Mouse (Mus musculus) embryonic facial prominence, embryonic 10.5 days (tissue): ENCODE results near the gene Dedd2. TPM values are rescaled to one million over a fixed set of nuclear protein-coding genes. Genes with fewer than 3 reads are reported as not detected.

ENCODE experiments used
- DNase-seq: peaks from one replicate; pipeline ENCODE4 v3.0.0-alpha.2; 2017; ENCODE audit warnings: low spot score
- H3K27ac ChIP-seq: fragments of 300-500 bp; sonication (generic); replicated peaks from 2 replicates; pipeline ENCODE4 v1.5.1; 2016; ENCODE audit warnings: mild to moderate bottlenecking
- H3K27me3 ChIP-seq: fragments of 300-500 bp; sonication (generic); replicated peaks from 2 replicates; pipeline ENCODE4 v1.6.1; 2016; ENCODE audit warnings: low read depth, mild to moderate bottlenecking; ENCODE audit not compliant: poor library complexity, severe bottlenecking
- H3K36me3 ChIP-seq: fragments of 300-500 bp; sonication (generic); replicated peaks from 2 replicates; pipeline ENCODE4 v1.6.1; 2016; ENCODE audit warnings: mild to moderate bottlenecking, moderate library complexity
- H3K4me1 ChIP-seq: fragments of 300-500 bp; sonication (generic); 2 replicates; pipeline ENCODE4 v1.6.1; 2016
- H3K4me3 ChIP-seq: fragments of 300-500 bp; sonication (generic); 2 replicates; pipeline ENCODE4 v1.5.1; 2016; ENCODE audit warnings: mild to moderate bottlenecking, moderate library complexity
- H3K9me3 ChIP-seq: fragments of 300-500 bp; sonication (generic); 2 replicates; pipeline ENCODE4 v1.6.1; 2016; ENCODE audit warnings: mild to moderate bottlenecking
- WGBS: fragments of 180-500 bp; shearing (Covaris S2); methylation state at CpG from one replicate; pipeline ENCODE4 v1.1.7; 2016; 5-methylcytosine and 5-hydroxymethylcytosine counted together
- polyA plus RNA-seq: library from polyadenylated mRNA; unstranded; fragments of >200 nt; fragmentation: Nextera tagmentation; extraction: Ambion mirVana; gene quantifications from 2 replicates; pipeline ENCODE4 v1.2.1, GENCODE M21; 2016

Dedd2 gene
- polyA plus RNA-seq, 1 experiment from 2014 or later = 12.0 TPM

- Histone ChIP-seq H3K9me3 (no peaks in the 10 kb centered on the region), H3K4me1 (peaks cover 49% of the 10 kb centered on the region), H3K4me3 (peak overlapping the region; percentile 98), H3K27ac (peak overlapping the region; percentile 97), H3K36me3 (peaks cover 16% of the 10 kb centered on the region), H3K27me3 (no peaks in the 10 kb centered on the region)
- 2% methylated on average over 22 of the region's 22 CpGs for WGBS
- DNase-seq = peak; percentile 79
Observed at GRCm38 (mm10) chr7:25251071-25251791, 30.8 kb upstream of the Dedd2 start.

- peak within 1 kb of the TSS; percentile 97 for H3K27ac ChIP-seq
- peaks cover 25% of the 10 kb centered on the region for H3K36me3 ChIP-seq
- peak; percentile 98 for DNase-seq
- WGBS = under 1% methylated on average over 81 of the region's 81 CpGs
- peaks cover 56% of the 10 kb centered on the region for H3K4me1 ChIP-seq
- H3K4me3 ChIP-seq = peak within 1 kb of the TSS; percentile 98
- no peaks in the 10 kb centered on the region for H3K27me3 ChIP-seq
- H3K9me3 ChIP-seq = no peaks in the 10 kb centered on the region
Observed at GRCm38 (mm10) chr7:25250141-25250972, 29.9 kb upstream of the Dedd2 start, which contains the start of gene Erf. Gene Erf, minus strand, starts transcription at chr7:25250761.

GRCm38 (mm10) chr7:25249314-25250140 is 29.1 kb upstream of the Dedd2 start:
- Histone ChIP-seq H3K9me3 (no peaks in the 10 kb centered on the region), H3K4me3 (peak overlapping the region; percentile 98), H3K4me1 (peaks cover 56% of the 10 kb centered on the region), H3K27me3 (no peaks in the 10 kb centered on the region), H3K36me3 (peaks cover 33% of the 10 kb centered on the region), H3K27ac (peak overlapping the region; percentile 97)
- 1% methylated on average over 72 of the region's 73 CpGs for WGBS
- DNase-seq = peak; percentile 94

DNA sequence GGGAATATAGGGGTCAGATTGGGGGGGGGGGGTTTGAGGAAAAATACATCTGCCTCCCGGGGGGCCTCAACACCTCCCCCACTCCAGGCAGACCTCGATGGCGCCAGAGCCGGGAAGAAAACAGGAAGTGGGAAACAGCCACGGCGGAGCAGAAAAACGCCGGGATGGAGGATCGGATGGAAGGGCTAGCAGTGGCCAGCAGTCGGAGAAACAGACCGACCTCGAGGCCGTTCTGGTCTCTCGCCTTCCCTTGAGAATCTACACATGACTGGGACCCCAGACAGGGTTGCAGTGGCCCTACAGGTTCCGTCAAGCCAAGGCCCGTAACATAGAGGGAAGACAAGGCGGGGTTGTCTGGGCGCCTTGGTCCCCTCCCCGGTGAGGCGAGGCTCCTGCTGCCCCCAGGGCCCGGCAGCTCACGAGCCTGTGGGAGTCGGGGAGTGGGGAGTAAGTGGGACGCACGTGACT is 28.5 kb upstream of the Dedd2 start:
- Histone ChIP-seq H3K36me3 (peaks cover 40% of the 10 kb centered on the region), H3K9me3 (no peaks in the 10 kb centered on the region), H3K4me3 (peak overlapping the region; percentile 98), H3K27ac (peak overlapping the region; percentile 97), H3K4me1 (peaks cover 59% of the 10 kb centered on the region), H3K27me3 (no peaks in the 10 kb centered on the region)
- no peak for DNase-seq
- under 1% methylated on average over 25 of the region's 25 CpGs for WGBS

DNA sequence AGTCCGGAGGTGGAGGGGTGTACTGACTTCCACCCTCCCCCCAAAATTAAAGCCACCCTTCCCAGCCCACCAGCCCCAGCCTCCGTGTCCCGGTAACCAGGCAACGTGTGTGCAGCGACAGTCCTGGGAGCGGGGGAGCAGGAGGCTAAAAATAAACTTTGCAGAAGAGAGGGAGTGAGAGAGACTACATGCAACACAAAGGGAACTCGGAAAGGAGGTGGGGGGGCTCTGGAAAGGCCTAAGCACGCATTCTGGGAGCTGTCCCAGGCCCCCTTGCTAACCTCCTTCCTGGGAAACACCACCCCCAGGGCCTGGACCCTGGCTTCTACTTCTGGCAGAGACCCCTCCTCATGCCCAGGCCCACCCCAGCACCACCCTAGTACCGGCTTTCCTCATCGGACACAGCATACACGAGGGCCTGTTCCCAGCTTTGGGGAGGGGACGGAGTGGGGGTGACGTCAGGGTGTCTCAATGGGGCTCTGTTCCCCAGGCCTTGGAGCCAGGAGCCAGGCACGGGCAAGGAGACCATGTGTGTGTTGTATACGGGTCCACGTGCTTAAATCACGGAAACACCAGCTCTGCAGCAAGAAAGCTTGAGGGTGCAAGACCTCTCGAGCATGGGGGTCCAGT is 27.7 kb upstream of the Dedd2 start:
- peaks cover 63% of the 10 kb centered on the region for H3K4me1 ChIP-seq
- DNase-seq = peak; percentile 63
- H3K27me3 ChIP-seq = no peaks in the 10 kb centered on the region
- peak overlapping the region; percentile 98 for H3K4me3 ChIP-seq
- H3K27ac ChIP-seq = peak overlapping the region; percentile 97
- peaks cover 47% of the 10 kb centered on the region for H3K36me3 ChIP-seq
- 1% methylated on average over 18 of the region's 18 CpGs for WGBS
- H3K9me3 ChIP-seq = no peaks in the 10 kb centered on the region

- no peak for DNase-seq
- Histone ChIP-seq H3K9me3 (no peaks in the 10 kb centered on the region), H3K36me3 (peaks cover 53% of the 10 kb centered on the region), H3K4me1 (peaks cover 63% of the 10 kb centered on the region), H3K27ac (peak overlapping the region; percentile 97), H3K27me3 (no peaks in the 10 kb centered on the region), H3K4me3 (peak overlapping the region; percentile 98)
- 25% methylated on average over 3 of the region's 3 CpGs for WGBS
Observed at GRCm38 (mm10) chr7:25247498-25247897, 27.1 kb upstream of the Dedd2 start.

GRCm38 (mm10) chr7:25246759-25247137 is 26.3 kb upstream of the Dedd2 start:
- peaks cover 61% of the 10 kb centered on the region for H3K36me3 ChIP-seq
- peaks cover 58% of the 10 kb centered on the region for H3K4me1 ChIP-seq
- H3K27me3 ChIP-seq = no peaks in the 10 kb centered on the region
- WGBS = 75% methylated on average over 4 of the region's 4 CpGs
- no peaks in the 10 kb centered on the region for H3K9me3 ChIP-seq
- peak overlapping the region; percentile 98 for H3K4me3 ChIP-seq
- H3K27ac ChIP-seq = peak overlapping the region; percentile 97
- DNase-seq = no peak

- Histone ChIP-seq H3K9me3 (no peaks in the 10 kb centered on the region), H3K4me3 (peak overlapping the region; percentile 98), H3K27ac (peak overlapping the region; percentile 97), H3K27me3 (no peaks in the 10 kb centered on the region), H3K36me3 (peaks cover 65% of the 10 kb centered on the region), H3K4me1 (peaks cover 54% of the 10 kb centered on the region)
- no peak for DNase-seq
- 71% methylated on average over 20 of the region's 20 CpGs for WGBS
Observed at GRCm38 (mm10) chr7:25246079-25246758, 25.8 kb upstream of the Dedd2 start.

- DNase-seq = no peak
- Histone ChIP-seq H3K4me1 (peaks cover 52% of the 10 kb centered on the region), H3K9me3 (no peaks in the 10 kb centered on the region), H3K27me3 (no peaks in the 10 kb centered on the region), H3K4me3 (peak overlapping the region; percentile 16; the same call in 1 of the 2 replicates), H3K27ac (no peak overlapping the region), H3K36me3 (peaks cover 75% of the 10 kb centered on the region)
- WGBS = 91% methylated on average over 30 of the region's 30 CpGs
Observed at GRCm38 (mm10) chr7:25244562-25245369, 24.4 kb upstream of the Dedd2 start.

- Histone ChIP-seq H3K36me3 (peaks cover 75% of the 10 kb centered on the region), H3K9me3 (no peaks in the 10 kb centered on the region), H3K4me3 (peak overlapping the region; percentile 25; the same call in 1 of the 2 replicates), H3K4me1 (peaks cover 57% of the 10 kb centered on the region), H3K27ac (no peak overlapping the region), H3K27me3 (no peaks in the 10 kb centered on the region)
- no peak for DNase-seq
- 93% methylated on average over 4 of the region's 4 CpGs for WGBS
Observed at GRCm38 (mm10) chr7:25243361-25243760, 22.9 kb upstream of the Dedd2 start.

- Histone ChIP-seq H3K9me3 (no peaks in the 10 kb centered on the region), H3K27me3 (no peaks in the 10 kb centered on the region), H3K4me1 (peaks cover 44% of the 10 kb centered on the region), H3K4me3 (no peak overlapping the region), H3K27ac (no peak overlapping the region), H3K36me3 (peaks cover 57% of the 10 kb centered on the region)
- 37% methylated on average over 2 of the region's 2 CpGs for WGBS
- peak; percentile 53 for DNase-seq
Observed at GRCm38 (mm10) chr7:25241062-25241461, 20.6 kb upstream of the Dedd2 start.
